Mouse (Mus musculus) urinary bladder, postnatal 0 days (tissue): ENCODE data around the gene Dpysl4. TPM values are rescaled to one million over a fixed set of nuclear protein-coding genes. Genes with fewer than 3 reads are reported as not detected.

Source experiments
- polyA plus RNA-seq: library from polyadenylated mRNA; unstranded; fragments of >200 nt; fragmentation: Nextera tagmentation; extraction: Ambion mirVana; gene quantifications from 2 replicates; pipeline ENCODE4 v1.2.1, GENCODE M21; 2015

Gene Dpysl4
- 2.7 and 2.9 TPM in 2 replicates for polyA plus RNA-seq

DNA sequence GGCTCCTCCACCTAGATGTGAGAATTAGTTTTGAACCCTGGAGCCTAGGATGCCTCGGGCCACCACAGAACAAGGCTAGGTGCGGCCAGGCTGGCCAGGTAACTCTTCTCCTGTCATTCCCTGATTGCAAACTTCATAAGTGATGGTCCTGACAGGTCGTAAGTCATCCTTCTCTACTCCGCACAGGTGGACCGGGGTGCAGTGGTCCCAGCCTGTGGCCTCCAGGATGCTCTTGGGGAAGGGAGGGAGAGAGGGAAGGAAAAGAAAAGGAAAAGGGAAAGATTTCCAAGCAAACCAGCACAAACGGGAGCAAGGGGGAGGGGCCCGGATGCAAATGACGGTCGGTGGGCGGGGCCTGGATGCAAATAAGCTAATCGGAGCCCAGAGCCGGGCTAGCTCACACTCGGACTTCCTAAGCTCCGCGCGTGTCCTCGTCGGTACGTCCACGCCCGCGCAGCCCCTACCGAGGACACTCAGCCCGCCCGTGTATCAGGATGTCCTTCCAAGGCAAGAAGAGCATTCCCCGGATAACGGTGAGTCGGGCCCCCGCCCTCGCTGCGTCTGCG lies at the start of gene Dpysl4:
Dpysl4 (plus strand) TSS at position 373 of the 566 bp plus-strand sequence.

Other genes with a start within 250 kb of the Dpysl4 start
- gene Ppp2r2d, start 239.9 kb upstream of the Dpysl4 start, polyA plus RNA-seq = 24.2 and 27.9 TPM in 2 replicates
- 9.7 and 11.8 TPM in 2 replicates for gene Mapk1ip1, start 239.7 kb upstream of the Dpysl4 start, polyA plus RNA-seq
- 79.2 and 113 TPM in 2 replicates for gene Bnip3, start 176.5 kb upstream of the Dpysl4 start, polyA plus RNA-seq
- 0.11 TPM in 1 of 2 replicates, not detected in the other for gene Jakmip3, start 145.3 kb upstream of the Dpysl4 start, polyA plus RNA-seq
- 21.8 and 23.9 TPM in 2 replicates for gene Lrrc27, start 127.0 kb downstream of the Dpysl4 start, polyA plus RNA-seq
- gene Stk32c, start 127.3 kb downstream of the Dpysl4 start, polyA plus RNA-seq = 0.22 and 0.33 TPM in 2 replicates
- gene Pwwp2b, start 162.5 kb downstream of the Dpysl4 start, polyA plus RNA-seq = 27.0 and 28.4 TPM in 2 replicates